ENCODE assay signal across 11 mouse cellular contexts in genomic region chr11:79014602-79015325, GRCm38 (mm10). TPM values are rescaled to one million over a fixed set of nuclear protein-coding genes. Genes with fewer than 3 reads are reported as not detected.
DNase-seq lines count a peak whose midpoint lies in the region; ATAC-seq and TF ChIP-seq lines count a peak whose summit lies in the region.
"Had no signal": no experiment of that assay in that cellular context is flagged by ENCODE, and none has a peak within 500 bp of the region (broad histone marks: within the 10 kb centered on the region; RNA-seq: fewer than 3 reads in every experiment).

No protein-coding gene starts in this region.

- H3K4me3 ChIP-seq in kidney, postnatal 0 days (replicated peaks; ENCODE audit: low read depth, low read length): no peak overlapping the region
- peak overlapping the region; percentile 1 to 11; a peak in 2 of 4 replicates for H3K4me3 ChIP-seq in ES-E14 (ENCODE audit: insufficient read depth in 1 of 2, low read depth in 1 of 2, low read length in 2 of 2, poor library complexity in 1 of 2, severe bottlenecking in 1 of 2)
- no peak overlapping the region for H3K4me3 ChIP-seq in intestine, embryonic 16.5 days (ENCODE audit: low read length)
- H3K4me3 ChIP-seq: forebrain, embryonic 13.5 days; layer of hippocampus, adult 2 months had no signal

- H3K4me1 ChIP-seq in kidney, postnatal 0 days (replicated peaks; ENCODE audit: insufficient read depth, low read length): no peaks in the 10 kb centered on the region
- H3K4me1 ChIP-seq in ES-E14 (ENCODE audit: control insufficient read depth in 2 of 2, insufficient read depth in 2 of 2, low read length in 2 of 2, poor library complexity in 1 of 2): peaks cover 3 to 24% of the 10 kb centered on the region in 2 experiments; a peak in 3 of 4 replicates
- peaks cover 12% of the 10 kb centered on the region for H3K4me1 ChIP-seq in intestine, embryonic 16.5 days (ENCODE audit: control insufficient read depth, insufficient read depth, low read length)

- in situ Hi-C loops in ES-E14 (cut with MboI; ENCODE audit: low sequenced_read_pairs in 2 of 2, unreplicated experiment in 2 of 2): no loop called here

- intact Hi-C loops in heart, postnatal 14 days (cut with DNase I): loop anchor here (2.0 kb wide), 1 partner anchor 30 kb away; the partner anchor contains the start of gene Lgals9

- H3K36me3 ChIP-seq in kidney, postnatal 0 days (ENCODE audit: insufficient read depth, low read length): 0 out of 2 replicates have a peak, but pooled peaks cover 4% of the 10 kb centered on the region
- H3K36me3 ChIP-seq in ES-E14 (ENCODE audit: control insufficient read depth, insufficient read depth, low read length, poor library complexity, severe bottlenecking): no peaks in the 10 kb centered on the region
- peaks cover 10% of the 10 kb centered on the region; the same call in 1 of the 2 replicates for H3K36me3 ChIP-seq in intestine, embryonic 16.5 days (ENCODE audit: control insufficient read depth, insufficient read depth, low read length)

- 60% methylated on average over 15 of the region's 15 CpGs for WGBS in kidney, postnatal 0 days
- WGBS in intestine, embryonic 16.5 days: 47% methylated on average over 15 of the region's 15 CpGs

- no peak overlapping the region for H3K4me2 ChIP-seq in kidney, postnatal 0 days (ENCODE audit: low read length)
- H3K4me2 ChIP-seq in intestine, embryonic 16.5 days (ENCODE audit: low read depth, low read length): no peak overlapping the region
- H3K4me2 ChIP-seq: forebrain, embryonic 13.5 days had no signal

- DNase-seq in heart, adult 11 months: peak; percentile 89
- DNase-seq in heart, postnatal 14 days: no peak
- no peak for DNase-seq in kidney, postnatal 0 days (ENCODE audit: low spot score)
- DNase-seq in kidney, adult 8-10 months: no peak
- no peak for DNase-seq in ES-E14 (ENCODE audit: low read depth, low spot score)
- no peak for DNase-seq in spleen, adult 18-20 months
- no peak for DNase-seq in neural tube, embryonic 10.5 days (ENCODE audit: extremely low spot score, low spot score)

- ATAC-seq in kidney, postnatal 0 days (replicated peaks; ENCODE audit: low FRiP score, low read depth): no peak
- no peak for ATAC-seq in intestine, embryonic 16.5 days
- ATAC-seq: activated CD4-positive, CD25-positive, alpha-beta regulatory T cell, adult 4 months; forebrain, embryonic 13.5 days had no signal

- 0 out of 2 replicates have a peak overlapping the region, but pooled peaks have one; percentile 8 for H3K9ac ChIP-seq in kidney, postnatal 0 days (ENCODE audit: low read depth, low read length)
- H3K9ac ChIP-seq in ES-E14 (ENCODE audit: insufficient read depth, low read depth, low read length, poor library complexity, severe bottlenecking): peak overlapping the region; percentile 30; the same call in 1 of the 2 replicates
- H3K9ac ChIP-seq in intestine, embryonic 16.5 days (ENCODE audit: low read depth, low read length): 0 out of 2 replicates have a peak overlapping the region, but pooled peaks have one; percentile 27
- H3K9ac ChIP-seq: forebrain, embryonic 13.5 days had no signal

- no peak for TF ChIP-seq CTCF in kidney, postnatal 0 days (IDR thresholded peaks at IDR 0.05; ENCODE audit: low read depth)

- H3K27ac ChIP-seq in kidney, postnatal 0 days: no peak overlapping the region
- H3K27ac ChIP-seq in ES-E14 (ENCODE audit: insufficient read depth, low read depth, low read length, poor library complexity, severe bottlenecking): no peak overlapping the region
- peak overlapping the region; percentile 14 for H3K27ac ChIP-seq in intestine, embryonic 16.5 days (ENCODE audit: low read length)
- H3K27ac ChIP-seq: forebrain, embryonic 13.5 days; layer of hippocampus, adult 2 months had no signal

- H3K9me3 ChIP-seq in kidney, postnatal 0 days (replicated peaks; ENCODE audit: low read length): no peaks in the 10 kb centered on the region
- no peaks in the 10 kb centered on the region for H3K9me3 ChIP-seq in ES-E14 (ENCODE audit: control insufficient read depth, insufficient read depth, low read depth, low read length)
- H3K9me3 ChIP-seq in intestine, embryonic 16.5 days (ENCODE audit: control insufficient read depth, low read length): no peaks in the 10 kb centered on the region
- H3K9me3 ChIP-seq: forebrain, embryonic 13.5 days had no signal

- no peaks in the 10 kb centered on the region for H3K27me3 ChIP-seq in kidney, postnatal 0 days (ENCODE audit: insufficient read depth, low read length)
- H3K27me3 ChIP-seq in intestine, embryonic 16.5 days (replicated peaks; ENCODE audit: control insufficient read depth, insufficient read depth, low read length): no peaks in the 10 kb centered on the region
- H3K27me3 ChIP-seq: forebrain, embryonic 13.5 days had no signal

TF ChIP-seq in ES-E14, 5 proteins besides CTCF, POLR2A, EP300 and RAD21:
- no peak for TF ChIP-seq CHD2 (IDR thresholded peaks at IDR 0.05; ENCODE audit: low read depth, low read length)
- TF ChIP-seq MAFK (IDR thresholded peaks at IDR 0.05; ENCODE audit: insufficient read depth, low read depth, low read length): no peak
- no peak for TF ChIP-seq ZC3H11A (IDR thresholded peaks at IDR 0.05; ENCODE audit: borderline replicate concordance, low read depth, low read length)
- TF ChIP-seq ZNF384 (IDR thresholded peaks at IDR 0.05; ENCODE audit: low read depth, low read length): no peak
- TF ChIP-seq HCFC1 (IDR thresholded peaks at IDR 0.05; ENCODE audit: borderline replicate concordance, insufficient read depth, low read length): no peak

RNA-seq across cellular contexts. Expression of gene Lgals9, which starts 30.0 kb away (rescaled TPM):
- total RNA-seq in heart, postnatal 14 days (2021): 10 to 100 TPM; 35.5 to 36.1 TPM
- 87.9 and 94.0 TPM in 2 replicates for polyA plus RNA-seq in kidney, postnatal 0 days (2015; fragmentation: Nextera tagmentation; extraction: Ambion mirVana)
- total RNA-seq in ES-E14 (2012; rRNA removed): 3.8 and 8.6 TPM in 2 replicates
- 96.1 and 111 TPM in 2 replicates for polyA plus RNA-seq in intestine, embryonic 16.5 days (2015; fragmentation: Nextera tagmentation; extraction: Ambion mirVana)

Comparison
In these comparisons a context has a peak if more than half of its experiments do, and no peak if none do; other contexts are left out.
1. H3K4me3 ChIP-seq: peak in ES-E14 (2 of 2); none in kidney, postnatal 0 days (single experiment) and intestine, embryonic 16.5 days (single experiment).
2. Peak in every context shown above with its lines, with median percentiles within 50 percentile points of each other: H3K9ac ChIP-seq.